Mouse (Mus musculus): ENCODE results near the gene Cd247.

GRCm38 (mm10) chr1:165810633-165811032 lies 22.2 kb downstream of the Cd247 start:
- TF ChIP-seq CTCF (IDR thresholded peaks at IDR 0.05; ENCODE audit: low read depth) (no peak), EP300 (IDR thresholded peaks at IDR 0.05; ENCODE audit: low read depth) (no peak)

Data from liver, embryonic 14.5 days (tissue).